Mouse (Mus musculus): ENCODE data around the gene C130050O18Rik. TPM values are rescaled to one million over a fixed set of nuclear protein-coding genes. Genes with fewer than 3 reads are reported as not detected.

The C130050O18Rik gene
- polyA plus RNA-seq, 1 experiment from 2014 or later: 0.17 TPM

- ATAC-seq (ENCODE audit: low read depth): no peak
- 97% methylated on average over 4 of the region's 4 CpGs for WGBS
- H3K9ac ChIP-seq (replicated peaks; ENCODE audit: low read depth, low read length): no peak overlapping the region
Observed at GRCm38 (mm10) chr5:139367884-139368458, 37.1 kb upstream of the C130050O18Rik start.

DNA sequence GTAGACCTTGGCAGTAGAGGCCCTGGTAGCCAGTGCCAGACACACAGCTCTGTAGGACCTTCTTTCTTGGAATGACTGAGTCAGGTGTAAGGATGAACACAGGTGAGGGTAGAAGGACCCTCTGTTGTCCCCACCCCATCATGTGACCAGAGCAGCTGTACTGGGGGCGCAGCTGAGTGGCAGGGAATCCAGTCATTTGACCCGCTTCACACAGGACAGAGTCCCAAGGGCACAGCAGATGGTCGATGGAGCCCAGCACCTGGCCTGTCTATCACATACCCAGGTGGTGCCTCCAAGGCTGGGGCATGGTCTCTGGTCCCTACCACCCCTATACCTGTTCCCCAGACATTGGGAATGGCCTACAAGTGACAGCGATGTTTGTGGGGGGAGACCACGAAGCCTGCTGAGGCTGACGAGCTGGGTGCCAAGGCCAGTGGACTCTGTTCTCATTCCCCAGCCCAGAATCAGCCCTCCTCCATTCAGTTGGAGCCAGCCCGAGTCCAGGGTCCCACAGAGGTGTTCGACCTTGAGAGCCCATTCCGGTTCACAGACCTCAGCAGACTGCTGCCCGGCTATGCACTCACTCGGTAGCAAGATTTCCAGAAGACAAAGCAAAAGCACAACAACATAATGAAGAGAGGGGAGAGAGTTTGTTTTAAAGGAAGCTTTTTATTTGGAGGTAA, 36.3 kb upstream of the C130050O18Rik start:
- 85% methylated on average over 11 of the region's 11 CpGs for WGBS
- Histone ChIP-seq H3K4me3 (ENCODE audit: low read depth, low read length) (no peak overlapping the region), H3K27ac (ENCODE audit: low read depth, low read length) (no peak overlapping the region), H3K27me3 (ENCODE audit: control insufficient read depth, insufficient read depth, low read length) (no peaks in the 10 kb centered on the region), H3K9me3 (ENCODE audit: control insufficient read depth, low read length) (no peaks in the 10 kb centered on the region), H3K4me1 (ENCODE audit: control insufficient read depth, insufficient read depth, low read length) (peaks cover 18% of the 10 kb centered on the region), H3K9ac (replicated peaks; ENCODE audit: low read depth, low read length) (no peak overlapping the region), H3K36me3 (ENCODE audit: control insufficient read depth, insufficient read depth, low read length) (no peaks in the 10 kb centered on the region), H3K4me2 (ENCODE audit: low read depth, low read length) (no peak overlapping the region)
- no peak for ATAC-seq (ENCODE audit: low read depth)

More at GRCm38 (mm10) chr5:139367884-139368458, 37.1 kb upstream of the C130050O18Rik start:
- Histone ChIP-seq H3K27me3 (ENCODE audit: control insufficient read depth, insufficient read depth, low read length) (no peaks in the 10 kb centered on the region), H3K36me3 (ENCODE audit: control insufficient read depth, insufficient read depth, low read length) (no peaks in the 10 kb centered on the region), H3K9me3 (ENCODE audit: control insufficient read depth, low read length) (no peaks in the 10 kb centered on the region), H3K27ac (ENCODE audit: low read depth, low read length) (no peak overlapping the region), H3K4me1 (ENCODE audit: control insufficient read depth, insufficient read depth, low read length) (peaks cover 18% of the 10 kb centered on the region), H3K4me3 (ENCODE audit: low read depth, low read length) (no peak overlapping the region), H3K4me2 (ENCODE audit: low read depth, low read length) (no peak overlapping the region)

- 0 out of 2 replicates have a peak overlapping the region, but pooled peaks have one; percentile 11 for H3K9ac ChIP-seq (replicated peaks; ENCODE audit: low read depth, low read length)
- H3K4me2 ChIP-seq (ENCODE audit: low read depth, low read length): no peak overlapping the region
- H3K27me3 ChIP-seq (ENCODE audit: control insufficient read depth, insufficient read depth, low read length): no peaks in the 10 kb centered on the region
- no peak for ATAC-seq (ENCODE audit: low read depth)
- H3K4me3 ChIP-seq (ENCODE audit: low read depth, low read length): no peak overlapping the region
- H3K27ac ChIP-seq (ENCODE audit: low read depth, low read length): no peak overlapping the region
- no peaks in the 10 kb centered on the region for H3K36me3 ChIP-seq (ENCODE audit: control insufficient read depth, insufficient read depth, low read length)
- 93% methylated on average over 6 of the region's 6 CpGs for WGBS
- no peaks in the 10 kb centered on the region for H3K9me3 ChIP-seq (ENCODE audit: control insufficient read depth, low read length)
- H3K4me1 ChIP-seq (ENCODE audit: control insufficient read depth, insufficient read depth, low read length): peaks cover 13% of the 10 kb centered on the region
Observed at GRCm38 (mm10) chr5:139370336-139370735, 34.7 kb upstream of the C130050O18Rik start.

- 61% methylated on average over 5 of the region's 5 CpGs for WGBS
- no peak overlapping the region for H3K27ac ChIP-seq (ENCODE audit: low read depth, low read length)
Observed at GRCm38 (mm10) chr5:139371118-139371517, 34.0 kb upstream of the C130050O18Rik start.

GRCm38 (mm10) chr5:139371631-139372401, 33.3 kb upstream of the C130050O18Rik start:
- Histone ChIP-seq H3K4me1 (ENCODE audit: control insufficient read depth, insufficient read depth, low read length) (peaks cover 13% of the 10 kb centered on the region), H3K36me3 (ENCODE audit: control insufficient read depth, insufficient read depth, low read length) (no peaks in the 10 kb centered on the region), H3K9ac (replicated peaks; ENCODE audit: low read depth, low read length) (peak overlapping the region; percentile 86), H3K27ac (ENCODE audit: low read depth, low read length) (peak overlapping the region; percentile 87), H3K9me3 (ENCODE audit: control insufficient read depth, low read length) (no peaks in the 10 kb centered on the region), H3K27me3 (ENCODE audit: control insufficient read depth, insufficient read depth, low read length) (no peaks in the 10 kb centered on the region), H3K4me3 (ENCODE audit: low read depth, low read length) (peak overlapping the region; percentile 56), H3K4me2 (ENCODE audit: low read depth, low read length) (peak overlapping the region; percentile 94)
- 1% methylated on average over 37 of the region's 39 CpGs for WGBS
- peak; percentile 95 for ATAC-seq (ENCODE audit: low read depth)

More at GRCm38 (mm10) chr5:139371118-139371517, 34.0 kb upstream of the C130050O18Rik start:
- Histone ChIP-seq H3K36me3 (ENCODE audit: control insufficient read depth, insufficient read depth, low read length) (no peaks in the 10 kb centered on the region), H3K4me1 (ENCODE audit: control insufficient read depth, insufficient read depth, low read length) (peaks cover 13% of the 10 kb centered on the region), H3K9ac (replicated peaks; ENCODE audit: low read depth, low read length) (no peak overlapping the region), H3K4me3 (ENCODE audit: low read depth, low read length) (peak overlapping the region; percentile 56; the same call in 1 of the 2 replicates), H3K27me3 (ENCODE audit: control insufficient read depth, insufficient read depth, low read length) (no peaks in the 10 kb centered on the region), H3K9me3 (ENCODE audit: control insufficient read depth, low read length) (no peaks in the 10 kb centered on the region), H3K4me2 (ENCODE audit: low read depth, low read length) (peak overlapping the region; percentile 94)
- ATAC-seq (ENCODE audit: low read depth): no peak

GRCm38 (mm10) chr5:139373126-139373525, 32.0 kb upstream of the C130050O18Rik start:
- ATAC-seq (ENCODE audit: low read depth): no peak
- Histone ChIP-seq H3K36me3 (ENCODE audit: control insufficient read depth, insufficient read depth, low read length) (no peaks in the 10 kb centered on the region), H3K4me3 (ENCODE audit: low read depth, low read length) (no peak overlapping the region), H3K9me3 (ENCODE audit: control insufficient read depth, low read length) (no peaks in the 10 kb centered on the region), H3K4me1 (ENCODE audit: control insufficient read depth, insufficient read depth, low read length) (peaks cover 13% of the 10 kb centered on the region), H3K27ac (ENCODE audit: low read depth, low read length) (no peak overlapping the region), H3K9ac (replicated peaks; ENCODE audit: low read depth, low read length) (no peak overlapping the region), H3K4me2 (ENCODE audit: low read depth, low read length) (no peak overlapping the region; the same call in 1 of the 2 replicates), H3K27me3 (ENCODE audit: control insufficient read depth, insufficient read depth, low read length) (no peaks in the 10 kb centered on the region)
- WGBS: 79% methylated on average over 3 of the region's 3 CpGs

DNA sequence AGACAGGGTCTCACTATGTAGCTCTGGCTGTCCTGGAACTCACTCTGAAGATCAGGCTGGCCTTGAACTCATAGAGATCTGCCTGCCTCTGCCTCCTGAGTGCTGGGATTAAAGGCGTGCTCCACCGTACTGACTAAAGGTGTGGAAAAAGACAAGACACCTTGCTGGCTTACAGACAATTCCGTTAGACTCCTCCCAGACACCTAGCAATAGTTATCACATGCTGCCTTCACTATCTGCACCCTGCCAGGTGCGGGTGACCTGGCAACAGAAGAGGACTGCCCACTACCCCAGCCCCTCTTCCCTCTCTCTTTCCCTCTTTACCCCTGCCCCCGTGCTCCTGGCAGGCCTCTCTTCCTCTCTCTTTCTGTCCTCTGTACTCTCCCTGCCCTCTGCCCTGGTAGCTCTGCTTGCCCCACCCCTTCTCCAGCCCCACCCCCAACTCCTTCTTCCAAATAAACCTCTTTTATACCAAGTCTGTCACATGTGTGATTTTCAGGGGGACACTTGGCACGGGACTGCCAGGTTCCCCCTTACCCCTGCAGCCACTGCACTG, 31.1 kb upstream of the C130050O18Rik start:
- Histone ChIP-seq H3K9ac (replicated peaks; ENCODE audit: low read depth, low read length) (no peak overlapping the region), H3K4me1 (ENCODE audit: control insufficient read depth, insufficient read depth, low read length) (peaks cover 13% of the 10 kb centered on the region), H3K4me2 (ENCODE audit: low read depth, low read length) (no peak overlapping the region), H3K27ac (ENCODE audit: low read depth, low read length) (no peak overlapping the region), H3K36me3 (ENCODE audit: control insufficient read depth, insufficient read depth, low read length) (no peaks in the 10 kb centered on the region), H3K27me3 (ENCODE audit: control insufficient read depth, insufficient read depth, low read length) (no peaks in the 10 kb centered on the region), H3K4me3 (ENCODE audit: low read depth, low read length) (no peak overlapping the region), H3K9me3 (ENCODE audit: control insufficient read depth, low read length) (no peaks in the 10 kb centered on the region)
- 88% methylated on average over 6 of the region's 6 CpGs for WGBS
- no peak for ATAC-seq (ENCODE audit: low read depth)

GRCm38 (mm10) chr5:139374841-139375240, 30.2 kb upstream of the C130050O18Rik start:
- no peaks in the 10 kb centered on the region for H3K9me3 ChIP-seq (ENCODE audit: control insufficient read depth, low read length)
- no peaks in the 10 kb centered on the region for H3K36me3 ChIP-seq (ENCODE audit: control insufficient read depth, insufficient read depth, low read length)
- no peaks in the 10 kb centered on the region for H3K27me3 ChIP-seq (ENCODE audit: control insufficient read depth, insufficient read depth, low read length)
- peaks cover 13% of the 10 kb centered on the region for H3K4me1 ChIP-seq (ENCODE audit: control insufficient read depth, insufficient read depth, low read length)
- no peak overlapping the region for H3K4me2 ChIP-seq (ENCODE audit: low read depth, low read length)
- H3K27ac ChIP-seq (ENCODE audit: low read depth, low read length): no peak overlapping the region
- H3K4me3 ChIP-seq (ENCODE audit: low read depth, low read length): no peak overlapping the region
- 83% methylated on average over 2 of the region's 2 CpGs for WGBS
- H3K9ac ChIP-seq (replicated peaks; ENCODE audit: low read depth, low read length): no peak overlapping the region
- ATAC-seq (ENCODE audit: low read depth): no peak
